In the genomic region with DNA sequence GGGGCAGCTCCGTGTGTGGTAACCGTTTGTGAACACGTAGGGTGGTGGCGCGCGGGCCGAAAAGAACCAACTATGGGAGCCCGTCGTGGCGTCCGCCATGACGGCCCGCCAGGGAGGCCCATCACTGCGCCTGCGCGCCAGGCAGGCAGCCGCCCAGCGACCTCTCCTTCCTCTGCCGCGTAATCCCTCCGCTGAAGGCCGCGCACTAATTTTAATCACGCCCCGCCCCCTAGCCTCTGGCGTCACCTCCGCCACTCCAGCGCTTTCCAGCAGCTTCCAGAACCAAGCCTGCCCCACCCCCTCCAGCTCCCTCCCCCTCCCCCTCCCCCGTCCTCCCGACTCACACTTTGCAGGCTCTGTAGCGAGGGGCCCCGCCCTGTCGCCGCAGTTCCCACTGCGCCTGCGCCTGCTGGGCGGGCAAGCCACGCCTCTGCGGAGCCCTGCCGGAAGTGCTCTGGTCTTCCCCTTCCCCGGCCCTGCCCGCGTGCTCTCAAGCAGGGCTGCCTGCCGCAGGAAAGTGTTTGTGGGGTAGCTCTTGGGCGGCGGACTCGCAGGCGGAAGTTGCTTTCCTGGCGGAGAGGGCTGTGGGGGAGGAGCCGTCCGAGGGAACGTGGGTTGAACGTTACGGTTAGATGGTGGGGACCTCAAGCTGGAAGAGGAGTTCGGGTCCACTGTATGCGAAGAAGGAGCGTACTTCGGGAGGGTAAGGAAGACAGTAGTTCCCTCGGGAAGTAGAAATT, we compare ENCODE assay signal across 8 mouse cellular contexts. TPM values are rescaled to one million over a fixed set of nuclear protein-coding genes. Genes with fewer than 3 reads are reported as not detected.
DNase-seq lines count a peak whose midpoint lies in the region; ATAC-seq and TF ChIP-seq lines count a peak whose summit lies in the region.

TSS of gene Uspl1 (plus strand) at position 247 of the 740 bp plus-strand sequence.
TSS of gene Hmgb1 (minus strand) at position 386 of the 740 bp plus-strand sequence.

- peak within 1 kb of the TSS; percentile 71 for H3K4me2 ChIP-seq in forebrain, embryonic 15.5 days (replicated peaks)

- WGBS in forebrain, embryonic 15.5 days, result under 1% methylated on average over 52 of the region's 59 CpGs
- 1% methylated on average over 57 of the region's 59 CpGs for WGBS in lung, adult 2 months

- peak; percentile 99 for ATAC-seq in forebrain, embryonic 15.5 days (replicated peaks)
- ATAC-seq in neutrophil, adult 5-6 weeks (ENCODE audit: extremely low read depth, insufficient number of reproducible peaks, low FRiP score, poor library complexity, severe bottlenecking), result peak; percentile 86

- no peak for TF ChIP-seq CTCF in lung, adult 2 months (IDR thresholded peaks at IDR 0.05; ENCODE audit: insufficient read depth, low read length)

- peaks cover 5 to 9% of the 10 kb centered on the region in 2 experiments; a peak in 3 of 4 replicates for H3K4me1 ChIP-seq in ES-E14 (ENCODE audit: control insufficient read depth in 2 of 2, insufficient read depth in 2 of 2, low read length in 2 of 2, poor library complexity in 1 of 2)
- H3K4me1 ChIP-seq in forebrain, embryonic 15.5 days, result peaks cover 18% of the 10 kb centered on the region
- no peaks in the 10 kb centered on the region; the same call in 1 of the 2 replicates for H3K4me1 ChIP-seq in lung, adult 2 months (ENCODE audit: control insufficient read depth, insufficient read depth, low read length)

- no peaks in the 10 kb centered on the region for H3K9me3 ChIP-seq in ES-E14 (ENCODE audit: control insufficient read depth, insufficient read depth, low read depth, low read length)
- no peaks in the 10 kb centered on the region for H3K9me3 ChIP-seq in forebrain, embryonic 15.5 days

- H3K4me3 ChIP-seq in ES-E14 (ENCODE audit: insufficient read depth in 1 of 2, low read depth in 1 of 2, low read length in 2 of 2, poor library complexity in 1 of 2, severe bottlenecking in 1 of 2), result peak within 1 kb of the TSS; percentile 86 to 90
- peak within 1 kb of the TSS; percentile 85 for H3K4me3 ChIP-seq in forebrain, embryonic 15.5 days
- peak within 1 kb of the TSS; percentile 98 for H3K4me3 ChIP-seq in lung, adult 2 months (replicated peaks; ENCODE audit: extremely low read depth, low read depth, low read length)

- intact Hi-C loops in heart, postnatal 25 days (cut with DNase I), result loop anchor here (1.0 to 10.0 kb wide), 4 partner anchors 45 to 259 kb away; partner anchors contain the start of genes Gm42791 and Katnal1

- H3K27me3 ChIP-seq in forebrain, embryonic 15.5 days, result no peaks in the 10 kb centered on the region

- peak; percentile 100 for DNase-seq in ES-E14 (ENCODE audit: low read depth, low spot score)
- peak; percentile 100 for DNase-seq in cerebellum, adult 11-12 months
- peak; percentile 98 for DNase-seq in heart, postnatal 25 days (ENCODE audit: low spot score)
- DNase-seq in layer of hippocampus, adult 18-20 months (ENCODE audit: low spot score in 2 of 2), result peak; percentile 98
- DNase-seq in lung, adult 2 months, result peak; percentile 99
- DNase-seq in thymus, adult 18-20 months, result peak; percentile 98 to 99

- in situ Hi-C loops in ES-E14 (cut with MboI; ENCODE audit: low sequenced_read_pairs in 2 of 2, unreplicated experiment in 2 of 2), result no loop called here

- peaks cover 6% of the 10 kb centered on the region for H3K36me3 ChIP-seq in ES-E14 (ENCODE audit: control insufficient read depth, insufficient read depth, low read length, poor library complexity, severe bottlenecking)
- H3K36me3 ChIP-seq in forebrain, embryonic 15.5 days, result peaks cover 7% of the 10 kb centered on the region

- peak; percentile 99 for TF ChIP-seq POLR2A in lung, adult 2 months (IDR thresholded peaks at IDR 0.05; ENCODE audit: borderline replicate concordance, extremely low read depth, low read depth, low read length)

- peak within 1 kb of the TSS; percentile 93 for H3K27ac ChIP-seq in ES-E14 (ENCODE audit: insufficient read depth, low read depth, low read length, poor library complexity, severe bottlenecking)
- peak within 1 kb of the TSS; percentile 96 for H3K27ac ChIP-seq in forebrain, embryonic 15.5 days (replicated peaks)

- peak within 1 kb of the TSS; percentile 94 for H3K9ac ChIP-seq in ES-E14 (ENCODE audit: insufficient read depth, low read depth, low read length, poor library complexity, severe bottlenecking)
- H3K9ac ChIP-seq in forebrain, embryonic 15.5 days (replicated peaks), result peak within 1 kb of the TSS; percentile 91

TF ChIP-seq in ES-E14, 5 proteins besides CTCF, POLR2A, EP300 and RAD21:
- no peak for TF ChIP-seq ZNF384 (IDR thresholded peaks at IDR 0.05; ENCODE audit: low read depth, low read length)
- peak; percentile 47; the same call in 1 of the 2 replicates for TF ChIP-seq MAFK (IDR thresholded peaks at IDR 0.05; ENCODE audit: insufficient read depth, low read depth, low read length)
- peak; percentile 53 for TF ChIP-seq CHD2 (IDR thresholded peaks at IDR 0.05; ENCODE audit: low read depth, low read length)
- peak; percentile 91 for TF ChIP-seq HCFC1 (IDR thresholded peaks at IDR 0.05; ENCODE audit: borderline replicate concordance, insufficient read depth, low read length)
- TF ChIP-seq ZC3H11A (IDR thresholded peaks at IDR 0.05; ENCODE audit: borderline replicate concordance, low read depth, low read length), result peak; percentile 24; the same call in 1 of the 2 replicates

RNA-seq across cellular contexts. Expression of gene Uspl1, which starts in this region (rescaled TPM):
- total RNA-seq in ES-E14 (2012; rRNA removed), result 108 and 116 TPM in 2 replicates
- polyA plus RNA-seq in forebrain, embryonic 15.5 days (2015; fragmentation: Nextera tagmentation; extraction: Ambion mirVana), result 51.6 and 51.7 TPM in 2 replicates
- total RNA-seq in heart, postnatal 25 days (2021), result 10 to 100 TPM; 16.2 to 17.4 TPM
- total RNA-seq in layer of hippocampus, adult 18-20 months (2021), result 10 to 100 TPM; 37.9 to 38.3 TPM
- 6.2 and 10.5 TPM in 2 replicates for polyA plus RNA-seq in lung, adult 2 months (2012; rRNA removed)
- total RNA-seq in neutrophil, adult 5-6 weeks (2017), result 65.2 and 69.9 TPM in 2 replicates

RNA-seq across cellular contexts. Expression of gene Hmgb1, which starts in this region (rescaled TPM):
- total RNA-seq in ES-E14 (2012; rRNA removed), result 287 and 350 TPM in 2 replicates
- 1,140 and 1,184 TPM in 2 replicates for polyA plus RNA-seq in forebrain, embryonic 15.5 days (2015; fragmentation: Nextera tagmentation; extraction: Ambion mirVana)
- total RNA-seq in heart, postnatal 25 days (2021), result 10 to 100 TPM; 83.8 to 97.6 TPM
- total RNA-seq in layer of hippocampus, adult 18-20 months (2021), result 100 to 1,000 TPM; 127 to 133 TPM
- polyA plus RNA-seq in lung, adult 2 months (2012; rRNA removed), result 34.7 and 38.2 TPM in 2 replicates
- total RNA-seq in neutrophil, adult 5-6 weeks (2017), result 585 and 681 TPM in 2 replicates

Comparison
In these comparisons a context has a peak if more than half of its experiments do, and no peak if none do; other contexts are left out.
1. Peak in every context shown above with its lines: DNase-seq, ATAC-seq, H3K4me3 ChIP-seq and H3K27ac ChIP-seq.
2. RNA of gene Hmgb1 (polyA plus RNA-seq): 1,140 to 1,184 TPM in forebrain, embryonic 15.5 days; 34.7 to 38.2 TPM in lung, adult 2 months; every median in the first group is over 10 times any median in the second.